Mouse (Mus musculus) retina, adult 2 months (tissue): Measurements from ENCODE around the gene Ccr4.
"Not testable (repeated sequence)": the region's sequence is repeated elsewhere in the genome, so short reads cannot be mapped to it uniquely, and the experiment has no call there.

ENCODE experiments used
- DNase-seq: peaks from one replicate; pipeline ENCODE4 v3.0.0-alpha.2; 2012; ENCODE audit warnings: low read depth, low spot score

The Ccr4 gene

GRCm38 (mm10) chr9:114522501-114522900 lies 17.8 kb upstream of the Ccr4 start:
- DNase-seq = no peak

GRCm38 (mm10) chr9:114522041-114522440 lies 17.3 kb upstream of the Ccr4 start:
- DNase-seq = no peak

- not testable (repeated sequence) for DNase-seq
Measured at GRCm38 (mm10) chr9:114520529-114520928, 15.8 kb upstream of the Ccr4 start.

GRCm38 (mm10) chr9:114518812-114519477 lies 14.2 kb upstream of the Ccr4 start:
- DNase-seq = no peak

GRCm38 (mm10) chr9:114517924-114518497 lies 13.3 kb upstream of the Ccr4 start:
- no peak for DNase-seq

- no peak for DNase-seq
Measured at GRCm38 (mm10) chr9:114515364-114515763, 10.6 kb upstream of the Ccr4 start, which contains the start of gene C130032M10Rik. TSS of gene C130032M10Rik (plus strand) at chr9:114515697.

GRCm38 (mm10) chr9:114512831-114513230 lies 8.1 kb upstream of the Ccr4 start:
- DNase-seq = no peak

- no peak for DNase-seq
Measured at GRCm38 (mm10) chr9:114509785-114510184, 5.1 kb upstream of the Ccr4 start.

- DNase-seq = no peak
Measured at GRCm38 (mm10) chr9:114507421-114507820, 2.7 kb upstream of the Ccr4 start.

GRCm38 (mm10) chr9:114506564-114506963 lies 1.8 kb upstream of the Ccr4 start:
- DNase-seq = no peak

- DNase-seq = no peak
Measured at GRCm38 (mm10) chr9:114502711-114503427, 1.8 kb downstream of the Ccr4 start.

- DNase-seq = no peak
Measured at GRCm38 (mm10) chr9:114501913-114502312, 2.8 kb downstream of the Ccr4 start.

- DNase-seq = no peak
Measured at GRCm38 (mm10) chr9:114501111-114501510, 3.6 kb downstream of the Ccr4 start.

GRCm38 (mm10) chr9:114499783-114500515 lies 4.8 kb downstream of the Ccr4 start:
- peak; percentile 26 for DNase-seq

GRCm38 (mm10) chr9:114498218-114498617 lies 6.5 kb downstream of the Ccr4 start:
- peak; percentile 42 for DNase-seq

- no peak for DNase-seq
Measured at GRCm38 (mm10) chr9:114496469-114496868, 8.2 kb downstream of the Ccr4 start.

GRCm38 (mm10) chr9:114487481-114488258 lies 17.0 kb downstream of the Ccr4 start:
- DNase-seq = no peak

GRCm38 (mm10) chr9:114486808-114487207 lies 17.9 kb downstream of the Ccr4 start:
- DNase-seq = no peak

GRCm38 (mm10) chr9:114484771-114485170 lies 19.9 kb downstream of the Ccr4 start:
- no peak for DNase-seq

- no peak for DNase-seq
Measured at GRCm38 (mm10) chr9:114480940-114481339, 23.8 kb downstream of the Ccr4 start.

GRCm38 (mm10) chr9:114477019-114477418 lies 27.7 kb downstream of the Ccr4 start:
- no peak for DNase-seq
